Mouse (Mus musculus) G1E (cell line): ENCODE data around the gene Agl.

Experiments
- CTCF ChIP-seq: IDR thresholded peaks from 2 replicates; pipeline ENCODE4 v1.5.1; 2012; ENCODE audit warnings: low read depth, low read length, inconsistent platforms, mixed read lengths
- GATA1 ChIP-seq: IDR thresholded peaks from 2 replicates; pipeline ENCODE4 v1.6.1; 2012; ENCODE audit warnings: borderline replicate concordance, low read length, inconsistent platforms, mixed read lengths
- GATA2 ChIP-seq: IDR thresholded peaks from 2 replicates; pipeline ENCODE4 v1.6.1; 2012; ENCODE audit warnings: low read depth, low read length, inconsistent platforms, borderline replicate concordance
- POLR2AphosphoS5 ChIP-seq: IDR thresholded peaks from 2 replicates; pipeline ENCODE4 v1.6.1; 2012; ENCODE audit warnings: low read depth, low read length, inconsistent platforms; ENCODE audit not compliant: insufficient replicate concordance
- TAL1 ChIP-seq: conservative IDR thresholded peaks from 2 replicates; pipeline ENCODE4 v1.6.1; 2012; ENCODE audit warnings: low read depth, low read length, inconsistent platforms, mixed read lengths

GRCm38 (mm10) chr3:116835770-116836680 is 28.1 kb upstream of the Agl start:
- TF ChIP-seq CTCF (peak; percentile 40), POLR2AphosphoS5 (no peak), GATA1 (no peak), TAL1 (no peak), GATA2 (no peak)
